Mouse (Mus musculus): ENCODE measurements around the gene Mfsd4a. TPM values are rescaled to one million over a fixed set of nuclear protein-coding genes. Genes with fewer than 3 reads are reported as not detected.
A peak's percentile ranks its signal among the peaks of the same experiment; 100 is the strongest.

The Mfsd4a gene
- polyA plus RNA-seq, 1 experiment from 2014 or later: 10.7 TPM

DNA sequence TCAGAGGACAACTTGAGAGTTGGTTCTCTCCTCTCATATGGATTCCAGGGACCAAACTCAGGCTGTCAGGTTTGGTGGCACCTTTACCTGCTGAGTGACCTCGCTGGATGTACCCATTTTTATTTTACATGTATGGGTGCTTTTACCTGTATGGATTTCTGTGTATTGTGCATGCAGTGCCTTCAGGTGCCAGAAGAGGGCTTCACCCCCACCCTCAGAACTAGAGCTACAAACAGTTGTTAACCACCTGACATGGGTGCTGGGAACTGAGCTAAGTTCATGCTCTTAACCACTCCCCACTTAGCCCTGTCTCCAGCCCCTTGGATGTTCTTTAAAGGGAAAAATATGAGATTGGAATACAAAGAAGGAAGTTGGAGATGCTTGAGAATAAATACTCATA is 53.1 kb downstream of the Mfsd4a start:
- Histone ChIP-seq H3K9ac (ENCODE audit: low read length) (no peak overlapping the region), H3K27me3 (ENCODE audit: control insufficient read depth, insufficient read depth, low read length) (no peaks in the 10 kb centered on the region), H3K36me3 (ENCODE audit: control insufficient read depth, insufficient read depth, low read length) (peaks cover 6% of the 10 kb centered on the region), H3K4me2 (ENCODE audit: low read depth) (no peak overlapping the region), H3K4me1 (ENCODE audit: control insufficient read depth, insufficient read depth, low read length) (no peaks in the 10 kb centered on the region), H3K27ac (ENCODE audit: low read depth, low read length) (no peak overlapping the region), H3K9me3 (ENCODE audit: control insufficient read depth, low read length) (no peaks in the 10 kb centered on the region), H3K4me3 (ENCODE audit: low read depth, low read length) (no peak overlapping the region)
- ATAC-seq (ENCODE audit: insufficient read depth, low FRiP score, low TSS enrichment) (no peak), DNase-seq (ENCODE audit: low spot score) (no peak)
- WGBS: 93% methylated on average over 1 of the region's 1 CpGs

DNA sequence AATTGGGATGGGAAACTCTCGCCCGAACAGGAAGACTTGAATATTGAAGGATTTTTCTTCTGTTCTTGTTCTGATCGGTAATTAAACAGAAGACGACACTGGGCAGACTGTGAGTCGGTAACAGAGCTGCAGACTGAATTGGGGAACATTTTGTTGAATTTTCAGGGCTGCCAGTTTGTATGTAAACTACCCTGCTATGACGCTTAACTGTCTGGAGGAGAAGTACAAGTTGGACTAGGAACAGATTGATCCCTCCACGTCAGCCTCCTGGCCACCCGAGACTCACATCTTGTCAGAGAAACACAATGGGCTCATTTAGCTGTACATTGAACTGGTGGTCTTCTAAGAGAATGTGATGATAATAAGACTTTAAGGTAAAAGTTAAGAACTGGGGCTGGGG is 55.0 kb downstream of the Mfsd4a start:
- H3K9ac ChIP-seq (ENCODE audit: low read length): no peak overlapping the region
- no peaks in the 10 kb centered on the region for H3K9me3 ChIP-seq (ENCODE audit: control insufficient read depth, low read length)
- DNase-seq (ENCODE audit: low spot score) (no peak), ATAC-seq (ENCODE audit: insufficient read depth, low FRiP score, low TSS enrichment) (no peak)
- no peaks in the 10 kb centered on the region for H3K27me3 ChIP-seq (ENCODE audit: control insufficient read depth, insufficient read depth, low read length)
- peaks cover under 1% of the 10 kb centered on the region for H3K36me3 ChIP-seq (ENCODE audit: control insufficient read depth, insufficient read depth, low read length)
- H3K27ac ChIP-seq (ENCODE audit: low read depth, low read length): no peak overlapping the region
- no peak overlapping the region for H3K4me3 ChIP-seq (ENCODE audit: low read depth, low read length)
- H3K4me2 ChIP-seq (ENCODE audit: low read depth): no peak overlapping the region
- peaks cover 8% of the 10 kb centered on the region for H3K4me1 ChIP-seq (ENCODE audit: control insufficient read depth, insufficient read depth, low read length)
- 91% methylated on average over 8 of the region's 8 CpGs for WGBS

GRCm38 (mm10) chr1:132011785-132012184 is 56.1 kb downstream of the Mfsd4a start:
- H3K4me3 ChIP-seq (ENCODE audit: low read depth, low read length): no peak overlapping the region
- H3K27ac ChIP-seq (ENCODE audit: low read depth, low read length): no peak overlapping the region
- WGBS: 83% methylated on average over 2 of the region's 2 CpGs
- no peaks in the 10 kb centered on the region for H3K36me3 ChIP-seq (ENCODE audit: control insufficient read depth, insufficient read depth, low read length)
- no peaks in the 10 kb centered on the region for H3K27me3 ChIP-seq (ENCODE audit: control insufficient read depth, insufficient read depth, low read length)
- no peak overlapping the region for H3K4me2 ChIP-seq (ENCODE audit: low read depth)
- no peak overlapping the region for H3K9ac ChIP-seq (ENCODE audit: low read length)
- no peak for ATAC-seq (ENCODE audit: insufficient read depth, low FRiP score, low TSS enrichment)
- peaks cover 8% of the 10 kb centered on the region for H3K4me1 ChIP-seq (ENCODE audit: control insufficient read depth, insufficient read depth, low read length)
- DNase-seq (ENCODE audit: low spot score): no peak
- no peaks in the 10 kb centered on the region for H3K9me3 ChIP-seq (ENCODE audit: control insufficient read depth, low read length)

GRCm38 (mm10) chr1:132010632-132011501 is 57.0 kb downstream of the Mfsd4a start:
- Histone ChIP-seq H3K27ac (ENCODE audit: low read depth, low read length) (no peak overlapping the region), H3K4me1 (ENCODE audit: control insufficient read depth, insufficient read depth, low read length) (peaks cover 8% of the 10 kb centered on the region), H3K27me3 (ENCODE audit: control insufficient read depth, insufficient read depth, low read length) (no peaks in the 10 kb centered on the region), H3K9me3 (ENCODE audit: control insufficient read depth, low read length) (no peaks in the 10 kb centered on the region), H3K36me3 (ENCODE audit: control insufficient read depth, insufficient read depth, low read length) (no peaks in the 10 kb centered on the region), H3K4me2 (ENCODE audit: low read depth) (no peak overlapping the region), H3K9ac (ENCODE audit: low read length) (no peak overlapping the region), H3K4me3 (ENCODE audit: low read depth, low read length) (no peak overlapping the region)
- 91% methylated on average over 17 of the region's 17 CpGs for WGBS
- DNase-seq (ENCODE audit: low spot score) (no peak), ATAC-seq (ENCODE audit: insufficient read depth, low FRiP score, low TSS enrichment) (no peak)

DNA sequence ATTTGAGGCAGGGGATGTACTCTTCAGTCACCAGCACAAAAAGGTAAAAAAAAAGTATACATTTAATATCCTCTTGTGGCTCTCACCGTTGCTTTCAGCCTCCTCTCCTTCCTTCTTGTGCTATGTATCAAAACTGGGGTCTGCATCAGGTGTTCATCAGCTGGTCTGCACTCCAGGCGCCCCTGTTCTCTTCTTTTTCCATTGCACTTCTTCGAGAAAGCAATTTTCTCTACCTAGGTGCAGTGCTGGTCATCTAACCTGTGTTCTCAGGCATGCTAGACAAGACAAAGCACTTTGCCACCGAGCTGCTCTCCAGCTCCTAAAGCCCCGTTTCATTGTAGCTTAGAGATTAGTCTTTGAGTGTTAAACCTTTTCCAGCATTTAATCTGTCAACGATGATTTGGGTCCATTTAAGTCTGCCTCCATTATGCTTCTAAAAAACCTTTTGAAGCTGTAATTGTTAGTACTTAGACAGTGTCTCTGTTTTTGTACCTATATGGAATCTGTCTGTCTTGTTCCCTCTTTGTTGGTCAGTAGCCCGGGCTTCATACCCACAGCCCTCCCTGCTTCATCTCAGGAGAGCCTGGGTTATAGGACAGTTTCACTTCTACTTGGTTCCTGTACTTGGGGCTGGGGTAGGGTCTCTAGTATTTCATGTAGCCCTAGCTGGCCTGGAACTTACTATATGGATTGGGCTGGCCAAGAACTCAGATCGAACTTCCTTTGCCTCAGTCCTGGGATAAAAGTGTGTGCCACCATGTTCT is 58.8 kb downstream of the Mfsd4a start:
- H3K27me3 ChIP-seq (ENCODE audit: control insufficient read depth, insufficient read depth, low read length): no peaks in the 10 kb centered on the region
- H3K36me3 ChIP-seq (ENCODE audit: control insufficient read depth, insufficient read depth, low read length): no peaks in the 10 kb centered on the region
- H3K4me1 ChIP-seq (ENCODE audit: control insufficient read depth, insufficient read depth, low read length): peaks cover 8% of the 10 kb centered on the region
- ATAC-seq (ENCODE audit: insufficient read depth, low FRiP score, low TSS enrichment) (no peak), DNase-seq (ENCODE audit: low spot score) (no peak)
- H3K9ac ChIP-seq (ENCODE audit: low read length): peak overlapping the region; percentile 20; the same call in 1 of the 2 replicates
- WGBS: 63% methylated on average over 8 of the region's 8 CpGs
- no peak overlapping the region for H3K27ac ChIP-seq (ENCODE audit: low read depth, low read length)
- no peaks in the 10 kb centered on the region for H3K9me3 ChIP-seq (ENCODE audit: control insufficient read depth, low read length)
- peak overlapping the region; percentile 83 for H3K4me3 ChIP-seq (ENCODE audit: low read depth, low read length)
- H3K4me2 ChIP-seq (ENCODE audit: low read depth): peak overlapping the region; percentile 72

DNA sequence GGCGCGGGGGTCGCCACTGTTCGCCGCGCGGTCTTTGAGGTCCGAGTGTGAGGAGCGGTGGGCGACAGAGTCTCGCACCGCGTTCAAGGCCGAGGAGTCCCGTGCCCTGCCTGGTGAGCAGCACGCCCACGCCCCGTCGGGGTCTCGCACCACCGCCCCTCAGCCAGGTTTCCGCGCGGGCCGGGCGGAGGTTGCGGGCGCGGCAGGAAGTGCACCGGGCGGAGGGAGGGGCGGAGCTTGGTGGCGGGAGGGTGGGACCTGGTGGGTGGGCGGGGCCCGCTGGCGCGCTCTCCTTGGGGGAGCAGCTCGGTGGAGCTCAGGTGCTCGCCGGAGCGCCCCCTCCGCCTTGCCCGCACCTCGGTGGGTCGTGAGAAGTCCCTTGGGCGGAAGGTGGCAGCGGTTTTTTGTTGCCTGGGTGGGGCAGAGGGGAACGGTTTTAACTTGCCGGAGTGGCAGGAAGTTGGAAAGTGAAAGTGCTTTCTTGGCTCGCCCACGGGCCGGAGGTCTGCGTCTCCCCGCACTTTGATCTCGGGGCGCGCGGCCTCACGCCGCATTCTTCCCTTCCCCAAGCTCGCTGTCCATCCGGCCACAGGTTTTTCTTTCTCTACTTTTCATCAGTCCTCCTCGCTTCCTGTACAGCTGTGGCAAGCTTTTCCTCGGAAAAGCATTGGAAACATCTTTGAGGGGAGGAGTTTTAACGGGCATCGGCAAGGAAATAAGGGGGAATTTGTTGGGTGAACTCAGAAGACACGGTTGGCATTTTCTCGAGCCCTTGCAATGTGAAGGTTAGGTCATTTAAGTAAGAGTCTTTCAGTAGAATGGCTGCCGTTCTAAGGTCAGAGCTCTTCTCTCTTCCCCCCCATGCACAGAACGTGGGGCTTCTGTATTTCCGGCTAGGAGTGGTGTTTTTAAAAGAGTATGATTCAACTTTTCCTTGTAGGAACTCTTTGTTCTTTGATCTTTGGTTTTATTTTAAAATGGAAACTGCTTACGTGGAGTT is 59.7 kb downstream of the Mfsd4a start:
- Histone ChIP-seq H3K4me3 (ENCODE audit: low read depth, low read length) (peak overlapping the region; percentile 83), H3K4me1 (ENCODE audit: control insufficient read depth, insufficient read depth, low read length) (peaks cover 8% of the 10 kb centered on the region), H3K9me3 (ENCODE audit: control insufficient read depth, low read length) (no peaks in the 10 kb centered on the region), H3K9ac (ENCODE audit: low read length) (peak overlapping the region; percentile 95), H3K27ac (ENCODE audit: low read depth, low read length) (peak overlapping the region; percentile 97), H3K27me3 (ENCODE audit: control insufficient read depth, insufficient read depth, low read length) (no peaks in the 10 kb centered on the region), H3K36me3 (ENCODE audit: control insufficient read depth, insufficient read depth, low read length) (no peaks in the 10 kb centered on the region), H3K4me2 (ENCODE audit: low read depth) (peak overlapping the region; percentile 72)
- WGBS: 1% methylated on average over 47 of the region's 72 CpGs
- DNase-seq (ENCODE audit: low spot score) (peak; percentile 90), ATAC-seq (ENCODE audit: insufficient read depth, low FRiP score, low TSS enrichment) (peak; percentile 95)

- H3K9me3 ChIP-seq (ENCODE audit: control insufficient read depth, low read length): no peaks in the 10 kb centered on the region
- DNase-seq (ENCODE audit: low spot score) (peak; percentile 95), ATAC-seq (ENCODE audit: insufficient read depth, low FRiP score, low TSS enrichment) (peak; percentile 94)
- H3K4me3 ChIP-seq (ENCODE audit: low read depth, low read length): peak within 1 kb of the TSS; percentile 83
- under 1% methylated on average over 56 of the region's 61 CpGs for WGBS
- H3K9ac ChIP-seq (ENCODE audit: low read length): peak within 1 kb of the TSS; percentile 95
- H3K27ac ChIP-seq (ENCODE audit: low read depth, low read length): peak within 1 kb of the TSS; percentile 97
- H3K4me1 ChIP-seq (ENCODE audit: control insufficient read depth, insufficient read depth, low read length): peaks cover 8% of the 10 kb centered on the region
- no peaks in the 10 kb centered on the region for H3K36me3 ChIP-seq (ENCODE audit: control insufficient read depth, insufficient read depth, low read length)
- peak within 1 kb of the TSS; percentile 72 for H3K4me2 ChIP-seq (ENCODE audit: low read depth)
- no peaks in the 10 kb centered on the region for H3K27me3 ChIP-seq (ENCODE audit: control insufficient read depth, insufficient read depth, low read length)
These were observed 60.5 kb downstream of the Mfsd4a start, which contains the start of gene Elk4 for GRCm38 (mm10) chr1:132007282-132007815. TSS of gene Elk4 (plus strand) at chr1:132007607.

DNA sequence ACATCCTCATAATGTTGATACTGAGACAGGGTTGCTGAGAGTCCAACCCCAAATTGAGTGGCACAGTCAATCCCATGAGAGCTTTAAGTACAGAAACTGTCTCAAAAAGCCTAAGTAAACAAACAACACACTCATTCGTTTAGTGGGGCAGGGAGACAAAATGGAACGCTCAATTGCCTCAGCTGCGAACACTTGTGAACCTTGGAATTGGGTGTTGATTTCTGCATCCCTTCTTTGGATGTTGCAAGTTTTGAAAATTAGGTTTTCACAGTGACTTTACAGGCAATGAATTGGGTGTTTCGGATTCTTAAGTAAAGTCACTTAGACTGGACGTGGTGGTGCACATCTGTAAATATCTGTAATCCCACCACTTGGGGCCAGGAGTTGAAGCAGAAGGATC is 61.1 kb downstream of the Mfsd4a start:
- no peak for DNase-seq (ENCODE audit: low spot score)

More for the DNA sequence above, 61.1 kb downstream of the Mfsd4a start:
- Histone ChIP-seq H3K4me3 (ENCODE audit: low read depth, low read length) (peak overlapping the region; percentile 83), H3K4me1 (ENCODE audit: control insufficient read depth, insufficient read depth, low read length) (peaks cover 8% of the 10 kb centered on the region), H3K27ac (ENCODE audit: low read depth, low read length) (no peak overlapping the region; the same call in 1 of the 2 replicates), H3K9ac (ENCODE audit: low read length) (no peak overlapping the region), H3K27me3 (ENCODE audit: control insufficient read depth, insufficient read depth, low read length) (no peaks in the 10 kb centered on the region), H3K36me3 (ENCODE audit: control insufficient read depth, insufficient read depth, low read length) (no peaks in the 10 kb centered on the region), H3K4me2 (ENCODE audit: low read depth) (peak overlapping the region; percentile 72), H3K9me3 (ENCODE audit: control insufficient read depth, low read length) (no peaks in the 10 kb centered on the region)
- no peak for ATAC-seq (ENCODE audit: insufficient read depth, low FRiP score, low TSS enrichment)
- 29% methylated on average over 5 of the region's 5 CpGs for WGBS
